ENCODE assay signal across 25 mouse cellular contexts in genomic region chr4:103290763-103291162, GRCm38 (mm10). TPM values are rescaled to one million over a fixed set of nuclear protein-coding genes. Genes with fewer than 3 reads are reported as not detected.
"Had no signal": no experiment of that assay in that cellular context is flagged by ENCODE, and none has a peak within 500 bp of the region (broad histone marks: within the 10 kb centered on the region; RNA-seq: fewer than 3 reads in every experiment).

4921539E11Rik (minus strand) TSS chr4:103290863.

- H3K4me2 ChIP-seq: neural tube, embryonic 12.5 days; neural tube, embryonic 13.5 days; neural tube, embryonic 15.5 days; stomach, embryonic 15.5 days had no signal

- DNase-seq: retina, postnatal 1 day; right cerebral cortex, adult 18-20 months; right cerebral cortex, postnatal 14 days; right cerebral cortex, postnatal 25 days; right cerebral cortex, postnatal 4 days; spleen, adult 18-20 months; thymus, adult 18-20 months; thymus, adult 2 months; thymus, postnatal 14 days; thymus, postnatal 25 days; thymus, postnatal 36 days; thymus, postnatal 4 days had no signal

- H3K4me1 ChIP-seq: neural tube, embryonic 12.5 days; neural tube, embryonic 13.5 days; neural tube, embryonic 15.5 days; stomach, embryonic 15.5 days had no signal

- H3K9ac ChIP-seq: neural tube, embryonic 12.5 days; neural tube, embryonic 13.5 days; neural tube, embryonic 15.5 days; stomach, embryonic 15.5 days had no signal

- H3K36me3 ChIP-seq: neural tube, embryonic 12.5 days; neural tube, embryonic 13.5 days; neural tube, embryonic 15.5 days; stomach, embryonic 15.5 days had no signal

- H3K4me3 ChIP-seq: neural tube, embryonic 12.5 days; neural tube, embryonic 13.5 days; neural tube, embryonic 15.5 days; stomach, embryonic 15.5 days had no signal

- H3K27ac ChIP-seq: neural tube, embryonic 12.5 days; neural tube, embryonic 13.5 days; neural tube, embryonic 15.5 days; stomach, embryonic 15.5 days; stomach, postnatal 0 days had no signal

- H3K27me3 ChIP-seq: neural tube, embryonic 12.5 days; neural tube, embryonic 13.5 days; neural tube, embryonic 15.5 days; stomach, embryonic 15.5 days had no signal

- H3K9me3 ChIP-seq: neural tube, embryonic 12.5 days; neural tube, embryonic 13.5 days; neural tube, embryonic 15.5 days; stomach, embryonic 15.5 days had no signal

RNA-seq across cellular contexts. Expression of gene 4921539E11Rik, which starts in this region (rescaled TPM):
- total RNA-seq: neutrophil, adult 5-6 weeks had no signal
- polyA plus RNA-seq: neural tube, embryonic 11.5 days; neural tube, embryonic 12.5 days; neural tube, embryonic 13.5 days; neural tube, embryonic 15.5 days; small intestine, adult 2 months; spleen, adult 2 months; stomach, embryonic 14.5 days; stomach, embryonic 15.5 days; stomach, embryonic 16.5 days; stomach, postnatal 0 days; thymus, adult 2 months; thymus, postnatal 0 days; urinary bladder, adult 2 months had no signal
